Mouse (Mus musculus) neural tube, embryonic 10.5 days (tissue): Measurements from ENCODE around the gene Sox15.

Experiments used
- DNase-seq: peaks from one replicate; pipeline ENCODE4 v3.0.0-alpha.2; 2017; ENCODE audit warnings: low spot score; ENCODE audit errors: extremely low spot score

Gene Sox15

GRCm38 (mm10) chr11:69633128-69633866 lies 21.8 kb upstream of the Sox15 start:
- DNase-seq = no peak

GRCm38 (mm10) chr11:69635471-69635870 lies 19.6 kb upstream of the Sox15 start:
- no peak for DNase-seq

DNA sequence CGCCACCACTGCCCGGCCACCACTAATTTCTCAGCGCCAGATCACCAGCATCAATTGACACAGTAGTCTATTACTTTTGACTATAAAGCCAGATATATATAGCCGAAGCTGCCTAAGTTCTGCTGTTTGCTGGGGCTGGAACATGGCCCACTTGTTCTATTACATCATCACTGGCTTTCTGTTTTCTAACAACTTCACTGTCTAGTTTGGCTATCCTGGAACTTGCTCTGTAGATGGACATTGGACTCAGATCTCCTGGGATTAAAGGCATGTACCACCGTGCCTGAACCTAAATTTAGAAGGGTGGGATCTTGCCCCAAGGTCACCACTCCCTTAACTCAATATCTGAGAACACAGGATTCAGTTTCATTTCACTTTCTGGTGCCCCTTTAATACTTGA lies 9.3 kb upstream of the Sox15 start:
- DNase-seq = no peak

- DNase-seq = no peak
Observed at GRCm38 (mm10) chr11:69653399-69653798, 1.7 kb upstream of the Sox15 start.

- no peak for DNase-seq
Observed at GRCm38 (mm10) chr11:69654760-69655159, 354 bp upstream of the Sox15 start.

DNA sequence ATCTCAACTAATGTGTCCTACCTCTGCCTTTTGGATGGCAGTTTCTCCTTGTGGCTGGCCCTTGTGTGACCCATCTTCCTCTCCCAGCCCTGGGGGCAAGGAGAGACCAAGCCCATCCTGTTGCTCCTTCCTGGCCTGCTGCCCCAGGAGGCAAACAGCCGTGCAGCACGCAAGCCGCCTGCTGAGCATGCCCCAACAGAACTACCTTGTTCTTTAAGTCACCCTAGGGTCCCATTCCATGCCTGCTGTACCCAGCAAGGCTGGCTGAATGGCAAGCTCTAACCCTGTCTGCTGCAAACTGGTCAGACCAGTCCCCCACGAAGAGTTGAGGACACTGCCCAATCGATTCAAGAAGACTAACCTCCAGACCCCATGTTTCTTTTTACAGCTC lies 946 bp downstream of the Sox15 start:
- DNase-seq = no peak

DNA sequence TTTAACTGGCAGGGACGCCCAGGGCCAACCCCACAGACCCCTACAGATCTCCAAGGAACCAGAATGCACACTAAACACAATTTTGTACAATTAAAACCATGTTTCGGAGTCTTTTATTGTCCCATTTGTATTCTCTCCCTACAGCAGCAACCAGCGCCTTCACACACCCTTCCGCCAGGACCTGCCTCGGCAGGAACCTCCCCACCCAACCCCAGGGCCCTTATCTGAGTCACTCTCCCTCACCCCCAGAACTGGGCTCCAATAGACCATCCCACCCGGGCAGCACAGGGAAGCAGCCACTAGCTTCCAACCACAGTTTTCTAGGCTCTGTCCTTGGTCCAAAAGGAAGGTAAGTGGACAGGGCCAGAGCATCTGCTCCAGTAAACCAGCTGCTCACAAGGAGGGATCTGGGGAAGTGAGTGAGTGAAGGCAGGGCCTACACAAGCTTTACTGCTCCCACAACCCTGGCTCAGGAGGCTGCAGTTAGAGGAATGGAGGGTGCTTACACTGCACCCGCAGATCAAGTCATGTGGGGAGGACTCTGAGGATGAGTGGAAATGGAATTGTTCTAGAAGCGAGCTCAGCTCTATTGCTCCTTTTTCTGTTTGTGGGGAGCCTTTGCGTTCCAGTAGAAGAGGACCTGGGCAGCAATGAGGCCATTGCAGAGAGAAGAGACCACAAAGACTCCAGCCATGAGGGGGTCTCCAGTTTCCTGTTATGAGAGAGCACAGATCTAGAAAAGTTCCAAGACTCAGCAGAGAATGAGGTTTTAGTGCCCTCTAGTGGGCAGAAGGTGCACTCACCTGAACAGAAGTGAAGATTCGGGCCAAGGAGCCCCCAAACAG lies 1.7 kb downstream of the Sox15 start:
- DNase-seq = peak; percentile 57

GRCm38 (mm10) chr11:69657462-69657881 lies 2.4 kb downstream of the Sox15 start:
- no peak for DNase-seq

DNA sequence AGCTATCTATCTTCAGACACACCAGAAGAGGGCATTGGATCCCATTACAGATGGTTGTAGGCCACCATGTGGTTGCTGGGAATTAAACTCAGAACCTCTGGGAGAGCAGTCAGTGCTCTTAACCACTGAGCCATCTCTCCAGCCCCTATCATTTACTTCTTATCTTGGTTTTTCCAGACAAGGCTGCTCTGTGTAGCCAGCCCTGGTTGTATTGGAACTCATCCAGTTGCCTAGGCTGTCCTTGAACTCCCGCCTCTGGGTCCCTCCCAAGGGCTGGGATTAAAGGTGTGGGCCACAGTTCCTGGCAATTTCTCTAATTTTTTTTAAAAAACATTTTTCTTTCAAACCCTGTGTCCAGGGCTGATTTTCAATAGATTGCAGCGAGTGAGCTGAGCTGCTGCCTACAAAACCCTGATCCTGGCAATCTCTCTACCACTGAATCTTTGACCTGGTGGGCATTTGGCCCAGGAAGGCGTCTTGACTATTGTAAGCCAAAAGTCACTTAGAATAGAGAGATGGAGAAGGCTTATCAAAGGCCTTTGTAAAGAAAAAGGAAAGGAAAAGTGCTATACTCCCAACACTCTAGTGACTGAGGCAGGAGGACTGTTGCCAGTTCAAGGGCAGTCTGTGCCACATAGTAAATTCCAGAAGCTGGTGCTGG lies 6.2 kb downstream of the Sox15 start:
- DNase-seq = no peak

- DNase-seq = peak; percentile 94
Observed at GRCm38 (mm10) chr11:69662213-69662966, 7.3 kb downstream of the Sox15 start, which contains the start of gene Mpdu1. Gene Mpdu1, minus strand, starts transcription at chr11:69662642.

- DNase-seq = no peak
Observed at GRCm38 (mm10) chr11:69662967-69663671, 8.0 kb downstream of the Sox15 start.

- no peak for DNase-seq
Observed at GRCm38 (mm10) chr11:69663795-69664194, 8.7 kb downstream of the Sox15 start.

DNA sequence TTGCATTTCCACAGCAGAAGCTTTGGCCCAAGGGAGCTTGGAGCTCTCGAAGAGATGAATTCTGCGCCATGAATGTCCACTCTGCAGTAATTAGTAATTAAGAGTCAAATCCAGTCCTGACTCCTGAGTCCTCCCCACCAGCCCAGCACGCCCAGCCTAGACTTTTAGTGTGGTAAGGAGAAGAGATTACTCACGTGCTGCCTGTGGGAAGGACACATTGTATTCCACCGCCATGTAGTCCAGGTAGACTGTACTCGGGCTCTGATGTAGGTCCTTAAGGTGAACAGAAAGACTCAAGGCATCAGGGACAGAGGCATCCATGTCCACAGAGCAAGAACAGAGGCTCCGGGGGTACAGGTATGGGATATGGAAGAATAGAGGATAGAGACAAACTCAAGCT lies 9.7 kb downstream of the Sox15 start:
- no peak for DNase-seq

DNA sequence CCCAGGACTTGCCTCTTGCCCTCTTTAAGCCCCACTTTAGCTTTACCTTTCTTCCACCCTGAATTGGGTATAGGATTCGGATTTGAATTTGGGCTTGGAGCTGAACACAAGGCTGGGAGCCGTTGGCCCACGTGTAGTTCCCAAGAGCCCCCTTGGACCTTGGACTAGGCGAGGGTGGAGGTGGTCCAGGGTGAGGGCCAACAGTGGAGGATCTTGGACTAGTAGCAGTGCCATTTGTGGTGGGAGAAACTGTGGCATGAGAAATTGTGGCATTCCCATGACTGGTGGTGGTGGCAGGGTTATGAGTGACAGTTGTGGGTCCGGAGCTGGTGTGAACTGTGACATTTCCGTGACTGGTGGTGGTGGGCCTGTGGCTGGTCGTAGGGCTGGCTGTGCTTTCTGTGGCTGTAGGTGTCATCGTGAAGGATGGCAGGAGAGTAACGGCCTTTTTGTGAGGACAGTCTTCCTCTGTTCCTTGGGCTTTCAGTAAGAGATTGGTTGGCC lies 10.4 kb downstream of the Sox15 start:
- peak; percentile 34 for DNase-seq

DNA sequence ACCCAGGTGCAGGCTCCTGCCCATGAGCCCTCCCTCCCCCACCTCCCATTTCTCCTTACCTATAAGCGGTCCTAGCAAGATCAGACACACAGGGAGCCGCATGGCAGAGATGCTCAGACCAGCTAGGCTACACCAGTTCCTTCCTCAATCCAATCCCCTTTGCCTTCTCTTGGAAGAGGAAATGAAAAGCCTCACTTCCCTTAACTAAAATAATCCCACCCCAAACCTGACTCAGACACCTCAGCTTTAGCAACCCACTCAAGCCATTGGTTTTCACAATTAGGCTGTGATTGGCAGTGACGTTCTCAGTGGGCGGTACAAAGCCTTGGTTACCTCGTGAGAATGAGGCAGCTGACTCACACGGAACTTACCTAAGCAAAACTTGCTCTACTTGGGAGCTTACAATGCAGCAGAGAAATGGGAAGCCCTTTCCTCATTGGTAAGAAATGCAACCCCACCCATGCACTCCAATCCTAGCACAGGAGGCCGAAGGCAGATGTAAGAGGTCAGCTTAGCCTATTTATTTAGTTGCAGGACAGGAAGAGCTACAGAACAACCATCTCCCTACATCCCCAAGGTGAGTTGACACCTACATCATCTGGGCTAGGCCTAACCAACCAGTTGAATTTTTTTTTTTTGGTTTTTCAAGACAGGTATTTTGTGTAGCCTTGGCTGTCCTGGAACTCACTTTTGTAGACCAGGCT lies 11.0 kb downstream of the Sox15 start, which contains the start of gene Cd68:
Gene Cd68, minus strand, starts transcription at position 193 of the 704 bp plus-strand sequence.
- peak; percentile 40 for DNase-seq

GRCm38 (mm10) chr11:69666665-69667005 lies 11.5 kb downstream of the Sox15 start:
- no peak for DNase-seq

- DNase-seq = peak; percentile 95
Observed at GRCm38 (mm10) chr11:69670786-69671725, 15.9 kb downstream of the Sox15 start.

GRCm38 (mm10) chr11:69671726-69672124 lies 16.6 kb downstream of the Sox15 start:
- no peak for DNase-seq
